Mouse (Mus musculus) regulatory T cell (primary cell): ENCODE data around the gene Taar4.

Experiments
- in situ Hi-C: fragments of 300-600 bp; cut with MboI, MseI; formaldehyde crosslinking; loops from one replicate; pipeline ENCODE4 v1.15.1; 2025; ENCODE audit warnings: high pct_unique_total_duplicates

The Taar4 gene

GRCm38 (mm10) chr10:23960444-23960915 lies at the start of gene Taar4:
Gene Taar4 (plus strand): TSS chr10:23960494.
- in situ Hi-C loops, result loop anchor here (25.0 kb wide), 1 partner anchor 352 kb away; no protein-coding TSS in a partner anchor

- in situ Hi-C loops, result no loop called here
These were observed 40.2 kb upstream of the Taar4 start, which contains the start of gene Taar1 for GRCm38 (mm10) chr10:23920056-23920455. Gene Taar1 (plus strand): TSS chr10:23920356.

- in situ Hi-C loops, result no loop called here
These were observed 37.8 kb upstream of the Taar4 start for GRCm38 (mm10) chr10:23922468-23922867.

DNA sequence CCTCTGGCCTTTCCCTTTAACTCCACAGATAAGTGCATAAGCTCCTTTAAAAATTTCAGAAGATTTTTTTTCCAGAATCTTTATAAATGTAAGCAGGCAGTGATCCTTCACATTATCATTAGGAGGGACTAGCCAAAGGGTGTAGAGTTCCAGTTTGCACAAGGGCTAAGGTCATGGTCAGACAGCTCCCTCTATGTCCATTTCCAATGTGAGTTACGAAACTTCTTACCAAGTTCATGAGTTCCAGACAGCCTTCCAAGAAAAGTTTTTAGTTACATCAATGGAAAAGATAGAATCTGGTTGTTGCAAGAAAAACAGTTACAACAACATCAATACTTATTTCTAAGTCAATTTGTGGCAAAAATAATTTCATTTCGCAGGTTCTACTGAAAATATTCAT lies 36.4 kb upstream of the Taar4 start:
- in situ Hi-C loops, result no loop called here

GRCm38 (mm10) chr10:23937613-23938012 lies 22.7 kb upstream of the Taar4 start:
- in situ Hi-C loops, result no loop called here

DNA sequence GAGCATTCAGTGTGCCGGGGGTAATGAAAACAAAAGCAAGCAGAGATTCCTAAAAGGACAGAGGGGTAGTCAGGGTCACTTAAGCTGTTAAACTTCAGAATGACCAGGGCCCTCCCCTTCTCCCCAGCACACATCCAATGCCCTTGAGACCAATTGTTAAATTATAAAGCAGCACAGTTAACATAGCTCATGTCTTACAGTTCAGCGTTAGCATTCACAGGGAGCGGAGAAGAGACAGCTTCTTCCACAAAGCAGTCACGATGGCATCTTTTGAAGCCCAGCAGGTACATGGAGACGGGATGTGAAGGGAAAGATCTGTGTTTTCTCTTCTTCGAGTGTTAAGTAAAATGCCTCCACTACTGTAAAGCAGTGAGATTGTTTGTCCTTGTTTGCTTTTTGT lies 22.0 kb upstream of the Taar4 start, which contains the start of gene Taar2:
Gene Taar2, plus strand, starts transcription at position 261 of the 400 bp plus-strand sequence.
- in situ Hi-C loops, result no loop called here

DNA sequence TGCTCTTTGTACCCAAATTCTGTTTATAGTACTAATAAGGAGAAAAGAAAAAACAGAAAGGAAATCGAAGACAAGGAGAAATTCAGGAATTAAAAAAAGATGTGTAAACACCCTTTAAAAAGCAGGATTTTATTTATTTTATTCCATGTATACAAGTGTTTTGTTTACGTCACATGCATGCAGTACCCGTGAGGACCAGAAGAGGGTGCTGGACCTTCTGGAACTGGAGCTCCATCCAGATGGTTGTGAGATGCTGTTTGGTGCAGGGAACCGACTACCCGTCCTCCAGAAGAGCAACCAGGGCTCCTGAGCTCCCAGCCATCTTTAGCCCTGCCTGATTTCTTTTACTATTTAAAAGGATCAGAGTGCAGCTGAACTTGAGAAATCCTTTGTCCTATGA lies 17.8 kb upstream of the Taar4 start:
- in situ Hi-C loops, result no loop called here

- in situ Hi-C loops, result no loop called here
These were observed 12.3 kb upstream of the Taar4 start for GRCm38 (mm10) chr10:23948026-23948425.

DNA sequence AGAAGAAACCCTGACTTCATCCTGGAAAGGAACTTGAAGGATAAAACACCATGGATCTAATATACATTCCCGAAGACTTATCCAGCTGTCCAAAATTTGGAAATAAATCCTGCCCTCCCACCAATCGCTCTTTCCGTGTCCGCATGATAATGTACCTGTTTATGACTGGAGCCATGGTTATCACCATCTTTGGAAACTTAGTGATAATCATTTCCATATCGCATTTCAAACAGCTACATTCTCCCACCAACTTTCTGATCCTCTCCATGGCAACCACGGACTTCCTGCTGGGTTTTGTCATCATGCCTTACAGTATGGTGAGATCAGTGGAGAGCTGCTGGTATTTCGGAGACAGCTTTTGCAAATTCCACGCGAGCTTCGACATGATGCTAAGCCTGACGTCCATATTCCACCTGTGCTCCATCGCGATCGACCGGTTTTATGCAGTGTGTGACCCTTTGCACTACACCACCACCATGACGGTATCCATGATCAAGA lies 10.7 kb upstream of the Taar4 start, which contains the start of gene Taar3:
Gene Taar3, plus strand, starts transcription at position 51 of the 498 bp plus-strand sequence.
- in situ Hi-C loops, result loop anchor here (25.0 kb wide), 1 partner anchor 363 kb away; no protein-coding TSS in a partner anchor

DNA sequence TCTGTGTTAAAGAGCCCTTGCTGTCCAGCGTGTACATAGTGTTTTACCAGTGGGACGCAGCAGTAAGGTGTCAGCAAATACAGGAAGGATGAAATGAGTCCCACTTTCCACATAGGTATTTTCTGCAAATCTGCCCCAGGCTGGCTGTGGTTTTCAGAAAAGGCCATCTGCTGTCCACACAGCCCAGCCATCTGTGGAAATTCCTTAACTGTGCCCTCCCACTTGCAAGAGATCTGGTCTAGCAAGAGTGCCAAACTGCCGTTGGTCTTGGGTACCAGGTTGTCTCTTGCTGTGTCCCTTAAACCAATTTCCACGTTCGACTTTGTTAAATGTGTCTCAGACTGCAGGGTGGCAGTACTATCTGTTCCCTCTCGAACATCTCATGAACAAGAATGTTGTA lies 8.6 kb upstream of the Taar4 start:
- in situ Hi-C loops, result loop anchor here (25.0 kb wide), 1 partner anchor 361 kb away; no protein-coding TSS in a partner anchor

GRCm38 (mm10) chr10:23959071-23959470 lies 1.2 kb upstream of the Taar4 start:
- in situ Hi-C loops, result loop anchor here (25.0 kb wide), 1 partner anchor 353 kb away; no protein-coding TSS in a partner anchor

GRCm38 (mm10) chr10:23963444-23963843 lies 3.1 kb downstream of the Taar4 start:
- in situ Hi-C loops, result loop anchor here (25.0 kb wide), 1 partner anchor 349 kb away; no protein-coding TSS in a partner anchor

DNA sequence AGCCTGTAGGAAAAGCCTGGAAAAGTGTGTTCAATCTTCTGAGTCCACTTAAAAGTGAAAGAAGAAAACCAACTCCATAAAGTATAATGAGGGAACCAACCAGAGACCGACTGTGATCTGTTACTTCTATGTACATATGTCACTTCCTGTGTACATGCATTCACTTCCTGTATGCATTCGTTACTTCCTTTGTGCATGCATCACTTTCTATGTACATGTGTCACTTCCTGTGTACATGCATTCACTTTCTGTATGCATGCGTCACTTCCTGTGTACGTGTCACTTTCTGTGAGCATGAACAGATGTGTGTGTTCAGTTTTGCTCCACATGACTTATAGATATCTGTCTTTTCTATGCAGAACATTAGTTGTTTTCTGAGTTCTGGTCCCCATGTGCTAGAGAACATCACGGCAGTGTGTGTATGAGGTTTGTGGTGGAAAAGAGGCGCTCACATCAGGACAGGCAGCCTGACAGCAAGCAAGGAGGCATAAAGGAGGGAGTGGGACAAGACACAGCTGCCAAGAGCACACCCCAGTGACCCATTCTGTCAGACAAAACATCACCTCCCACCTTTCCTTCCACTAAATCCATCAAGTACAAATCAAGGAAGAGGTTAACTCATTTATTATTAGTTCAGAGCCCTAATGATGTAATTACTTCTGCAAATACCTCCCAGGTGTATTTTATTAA lies 4.8 kb downstream of the Taar4 start:
- in situ Hi-C loops, result loop anchor here (25.0 kb wide), 1 partner anchor 347 kb away; no protein-coding TSS in a partner anchor

DNA sequence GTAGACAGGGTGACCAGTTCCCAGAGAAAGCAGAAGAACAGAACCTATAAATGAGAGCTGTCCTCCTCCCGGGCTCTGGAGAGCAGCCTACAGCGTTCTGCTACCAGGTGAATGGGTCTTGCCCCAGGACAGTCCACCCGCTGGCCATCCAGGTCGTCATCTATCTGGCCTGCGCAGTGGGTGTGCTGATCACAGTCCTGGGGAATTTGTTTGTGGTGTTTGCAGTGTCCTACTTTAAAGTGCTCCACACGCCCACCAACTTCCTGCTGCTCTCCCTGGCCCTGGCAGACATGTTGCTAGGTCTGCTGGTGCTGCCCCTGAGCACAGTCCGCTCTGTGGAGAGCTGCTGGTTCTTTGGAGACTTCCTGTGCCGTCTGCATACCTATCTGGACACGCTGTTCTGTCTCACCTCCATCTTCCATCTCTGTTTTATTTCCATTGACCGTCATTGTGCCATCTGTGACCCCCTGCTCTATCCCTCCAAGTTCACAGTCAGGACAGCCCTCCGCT lies 10.4 kb downstream of the Taar4 start, which contains the start of gene Taar5:
Gene Taar5, plus strand, starts transcription at position 51 of the 510 bp plus-strand sequence.
- in situ Hi-C loops, result loop anchor here (25.0 kb wide), 1 partner anchor 342 kb away; no protein-coding TSS in a partner anchor

DNA sequence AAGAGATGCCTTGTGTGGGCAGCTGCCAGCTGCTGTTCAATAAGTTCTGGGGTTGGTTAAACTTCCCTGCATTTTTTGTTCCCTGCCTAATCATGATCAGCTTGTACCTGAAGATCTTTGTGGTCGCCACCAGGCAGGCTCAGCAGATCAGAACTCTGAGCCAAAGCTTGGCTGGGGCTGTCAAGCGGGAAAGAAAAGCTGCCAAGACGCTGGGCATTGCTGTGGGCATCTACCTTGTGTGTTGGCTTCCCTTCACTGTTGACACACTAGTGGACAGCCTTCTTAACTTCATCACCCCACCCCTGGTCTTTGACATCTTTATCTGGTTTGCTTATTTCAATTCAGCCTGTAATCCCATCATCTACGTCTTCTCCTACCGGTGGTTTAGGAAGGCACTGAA lies 11.0 kb downstream of the Taar4 start:
- in situ Hi-C loops, result loop anchor here (25.0 kb wide), 1 partner anchor 341 kb away; no protein-coding TSS in a partner anchor

DNA sequence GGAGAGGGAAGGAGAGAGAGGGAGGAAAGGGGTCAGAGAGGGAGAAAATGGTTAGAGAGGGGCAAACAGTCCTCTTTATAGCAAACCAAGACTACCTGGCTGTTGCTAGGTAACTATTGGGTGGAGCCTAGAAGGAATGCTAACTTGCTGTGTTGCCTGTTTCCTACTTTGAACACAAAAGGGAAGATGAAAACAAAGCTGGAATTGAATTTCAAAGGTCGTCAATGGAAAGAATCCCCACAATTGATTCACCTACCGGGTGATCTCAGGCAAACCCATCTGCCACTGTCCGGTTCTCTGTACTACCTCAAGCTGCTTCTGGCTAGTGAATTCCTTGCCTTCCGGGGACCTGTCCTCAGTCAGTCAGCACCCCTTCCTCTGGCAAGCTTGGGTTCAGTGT lies 17.7 kb downstream of the Taar4 start:
- in situ Hi-C loops, result no loop called here

DNA sequence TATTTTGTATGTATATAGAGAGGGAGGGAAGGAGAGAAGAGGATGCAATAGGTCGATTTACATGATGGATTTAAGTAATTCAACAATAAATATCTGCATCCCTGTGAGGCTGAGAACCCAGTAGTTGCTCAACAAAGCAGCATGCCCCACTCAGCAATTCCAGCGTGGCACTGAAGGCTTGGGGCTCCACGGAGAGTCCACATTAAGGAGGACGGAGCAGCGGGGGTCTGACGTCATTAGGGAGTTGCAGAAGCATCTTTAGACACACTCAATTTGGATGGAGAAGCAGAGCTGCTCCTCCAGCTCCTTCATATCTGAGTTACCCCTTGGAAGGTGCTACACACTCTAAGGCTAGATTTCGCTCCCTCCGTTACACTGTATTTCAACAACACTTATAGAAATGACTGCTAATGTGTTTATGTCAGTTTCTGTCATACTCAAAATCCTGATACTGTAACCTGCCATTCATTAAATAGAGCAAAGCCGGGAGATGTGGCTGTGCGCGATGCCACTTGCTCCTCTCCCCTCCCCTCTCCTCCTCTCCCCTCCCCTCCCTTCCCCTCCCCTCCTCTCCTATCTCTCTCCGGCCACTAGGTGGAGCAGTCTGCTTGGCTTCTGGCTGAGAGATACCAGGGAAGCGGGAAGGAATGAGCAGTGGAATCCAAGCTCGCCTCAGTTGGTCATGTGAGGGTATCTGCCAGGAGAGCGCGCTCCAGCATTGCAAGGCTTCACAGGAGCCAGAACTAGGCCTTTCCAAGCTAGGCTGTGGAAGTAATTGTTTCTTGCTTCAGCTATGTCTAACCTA lies 18.8 kb downstream of the Taar4 start:
- in situ Hi-C loops, result no loop called here

DNA sequence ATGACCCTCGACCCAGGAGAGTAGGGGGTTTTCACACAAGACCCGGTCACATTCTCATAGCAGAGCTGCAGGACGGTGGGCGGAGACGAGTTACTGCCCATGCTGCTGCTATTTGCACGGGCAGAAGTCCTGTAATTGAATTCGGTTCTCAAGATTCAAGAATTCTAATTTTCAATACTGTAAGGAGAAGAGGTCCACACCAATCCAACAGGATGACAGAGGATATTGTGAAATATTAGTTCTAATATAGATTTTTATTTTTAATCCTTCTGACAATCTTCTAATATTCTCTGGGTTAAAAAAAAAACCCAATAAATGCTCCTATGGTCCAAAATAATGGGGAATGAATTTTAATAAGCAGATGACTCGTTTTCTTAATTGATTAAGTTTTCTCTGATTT lies 25.3 kb downstream of the Taar4 start, which contains the start of gene Taar6:
Gene Taar6, minus strand, starts transcription at position 101 of the 400 bp plus-strand sequence.
- in situ Hi-C loops, result no loop called here

DNA sequence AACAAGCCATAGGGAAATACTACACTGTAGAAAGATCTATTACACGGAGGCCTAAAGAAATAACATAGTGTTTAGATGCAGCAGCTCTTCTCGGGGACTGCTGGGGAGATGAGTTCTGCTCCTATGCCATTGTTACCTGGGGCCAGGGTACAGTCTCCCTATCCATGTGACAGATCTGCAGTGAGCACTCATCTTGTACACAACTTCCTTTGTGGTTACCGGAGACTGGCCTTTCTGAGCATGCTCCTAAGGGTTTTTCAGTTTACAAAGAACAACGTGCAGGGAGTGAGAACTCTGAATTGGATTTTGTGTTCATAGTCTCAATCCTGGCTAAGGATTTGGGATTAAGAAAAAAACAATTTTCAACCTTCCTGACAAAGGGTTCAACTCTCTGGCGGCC lies 26.1 kb downstream of the Taar4 start:
- in situ Hi-C loops, result no loop called here

DNA sequence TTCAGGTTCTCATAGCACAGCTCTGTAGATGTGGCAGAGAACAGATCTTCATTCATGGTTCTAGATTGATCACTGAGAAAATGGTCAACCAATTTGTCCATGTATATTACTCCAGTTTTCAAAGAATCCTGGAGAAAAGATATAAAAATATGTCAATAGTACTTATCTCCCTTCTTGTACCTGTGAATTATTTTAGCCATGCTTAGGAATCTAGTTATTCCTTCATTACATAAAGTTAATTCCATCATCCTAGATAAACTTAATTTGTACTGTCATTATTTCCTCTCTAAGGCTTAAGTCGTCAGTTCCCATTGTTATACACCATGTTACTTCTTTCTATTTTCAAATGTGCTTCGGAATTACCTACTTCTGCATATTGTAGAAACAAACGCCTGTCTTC lies 33.1 kb downstream of the Taar4 start, which contains the start of gene Taar7a:
Gene Taar7a, minus strand, starts transcription at position 101 of the 400 bp plus-strand sequence.
- in situ Hi-C loops, result no loop called here

- in situ Hi-C loops, result no loop called here
These were observed 39.3 kb downstream of the Taar4 start, which contains the start of gene Taar7b for GRCm38 (mm10) chr10:23999639-24000038. Gene Taar7b (plus strand): TSS chr10:23999939.
